Mouse (Mus musculus) embryo, embryonic 10.5 days (tissue): ENCODE data around the gene Txk.

Experiments used
- DNase-seq: peaks from one replicate; pipeline ENCODE4 v3.0.0-alpha.2; 2015; ENCODE audit warnings: low spot score

The Txk gene

DNA sequence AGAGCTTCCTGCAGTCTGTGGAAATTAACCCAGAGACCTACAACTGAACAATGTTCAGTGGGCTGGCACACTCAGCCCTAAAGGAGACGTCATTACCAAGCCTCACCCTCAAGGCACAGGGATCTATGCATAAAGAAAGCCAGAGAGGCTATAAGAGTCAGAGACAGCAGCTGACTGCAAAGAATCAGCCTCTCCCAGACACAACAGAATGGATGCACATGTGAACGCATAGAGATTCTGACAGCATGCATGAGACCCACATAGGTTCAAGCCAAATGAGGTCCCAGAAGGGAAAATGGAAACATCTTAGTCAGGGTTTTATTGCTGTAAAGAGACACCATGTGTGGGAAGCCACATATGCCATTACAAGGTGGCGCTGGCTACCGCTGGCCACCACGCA lies 62.1 kb downstream of the Txk start:
- DNase-seq = no peak

DNA sequence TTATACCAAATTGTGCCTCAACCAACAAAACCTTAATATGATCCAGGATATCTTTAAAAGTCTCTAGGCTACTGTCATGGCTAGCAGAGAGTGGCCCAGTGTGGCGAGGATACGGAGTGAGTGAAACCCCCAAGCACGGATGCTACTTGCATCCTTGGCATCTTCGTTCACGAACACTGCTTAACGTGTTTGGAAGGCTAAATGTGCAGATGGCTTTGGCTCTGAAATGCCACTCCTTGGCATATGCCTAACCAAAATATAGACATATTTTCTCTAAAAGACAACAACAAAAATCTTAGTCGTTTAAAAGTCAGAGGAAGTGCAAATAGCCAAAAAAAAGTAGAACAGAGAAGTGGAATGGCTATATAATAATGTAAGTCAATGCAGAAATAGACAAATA lies 63.0 kb downstream of the Txk start:
- DNase-seq = no peak

DNA sequence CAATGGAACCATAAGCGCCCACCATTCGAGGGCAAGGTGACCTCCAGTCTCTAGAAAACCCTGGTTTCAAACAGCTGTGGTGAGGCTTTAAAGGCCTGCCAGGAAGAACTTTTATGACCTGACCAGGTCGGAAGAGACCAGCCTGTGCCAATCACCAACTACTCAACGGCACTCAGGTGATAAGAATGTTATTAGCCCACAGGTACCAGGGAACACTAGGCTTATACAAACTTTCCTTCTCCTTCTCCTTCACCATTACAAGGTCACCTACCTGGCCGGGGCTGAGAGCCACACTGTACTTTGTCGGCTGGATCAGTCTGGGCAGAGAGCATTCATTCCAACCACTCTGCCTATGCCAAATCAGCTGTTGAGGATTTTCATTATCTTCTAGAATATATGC lies 71.1 kb downstream of the Txk start:
- no peak for DNase-seq

DNA sequence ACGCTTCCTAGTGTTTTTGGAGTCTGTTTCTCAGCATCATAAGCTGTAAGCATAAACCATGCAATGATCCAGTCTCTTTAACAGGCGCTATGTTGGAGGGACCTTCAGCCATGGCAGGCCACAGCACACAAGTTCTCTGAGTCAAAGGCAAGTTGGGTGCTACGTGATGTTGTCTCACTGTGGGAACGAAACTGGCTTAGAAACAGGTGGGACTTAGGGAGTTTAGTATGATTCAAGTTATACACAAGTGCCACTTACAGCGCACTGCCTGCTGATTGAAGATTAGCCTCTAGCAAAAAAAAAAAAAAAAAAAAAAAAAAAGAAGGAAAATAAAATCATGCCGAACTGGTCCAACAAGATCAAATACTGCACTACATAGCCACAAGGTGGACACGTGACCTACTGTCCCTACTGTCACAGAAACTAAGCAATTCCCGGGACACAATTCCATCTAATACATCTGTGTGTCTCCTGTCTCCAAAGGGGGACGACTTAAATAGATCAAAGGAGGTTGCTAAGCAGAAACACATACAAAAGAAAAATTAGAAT lies 77.5 kb downstream of the Txk start:
- DNase-seq = no peak

DNA sequence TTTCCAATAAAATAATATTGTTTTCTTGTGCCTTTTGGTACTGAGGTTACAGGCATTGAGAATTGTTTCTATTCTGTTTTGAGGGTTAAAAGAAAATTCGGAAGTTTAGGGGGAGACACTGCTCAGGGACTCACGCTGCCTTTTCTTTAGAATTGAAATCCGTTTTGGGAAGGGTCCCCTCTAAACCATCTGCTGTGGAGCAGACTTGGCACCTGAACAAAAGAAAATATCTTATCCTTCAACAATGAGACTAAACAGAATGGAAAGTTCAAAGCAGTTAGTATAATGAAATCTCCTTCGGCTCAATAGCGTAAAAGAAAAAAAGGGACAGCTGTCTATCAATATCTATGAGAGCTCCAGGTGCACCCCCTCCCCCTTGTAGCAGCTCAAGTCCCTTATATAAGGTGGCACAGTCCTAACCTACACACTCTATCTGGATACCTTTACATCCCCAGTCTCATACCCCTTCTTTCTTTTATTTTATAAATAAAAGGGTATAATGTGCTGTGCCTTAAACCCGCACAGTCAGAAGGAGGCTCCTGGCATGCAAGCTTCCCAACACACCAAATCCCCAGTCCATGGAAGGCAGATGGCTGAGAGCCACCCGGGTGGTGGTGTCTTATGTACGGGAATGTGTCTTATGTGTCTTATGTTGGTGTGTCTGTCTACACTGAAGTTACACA lies 81.4 kb downstream of the Txk start:
- no peak for DNase-seq

DNA sequence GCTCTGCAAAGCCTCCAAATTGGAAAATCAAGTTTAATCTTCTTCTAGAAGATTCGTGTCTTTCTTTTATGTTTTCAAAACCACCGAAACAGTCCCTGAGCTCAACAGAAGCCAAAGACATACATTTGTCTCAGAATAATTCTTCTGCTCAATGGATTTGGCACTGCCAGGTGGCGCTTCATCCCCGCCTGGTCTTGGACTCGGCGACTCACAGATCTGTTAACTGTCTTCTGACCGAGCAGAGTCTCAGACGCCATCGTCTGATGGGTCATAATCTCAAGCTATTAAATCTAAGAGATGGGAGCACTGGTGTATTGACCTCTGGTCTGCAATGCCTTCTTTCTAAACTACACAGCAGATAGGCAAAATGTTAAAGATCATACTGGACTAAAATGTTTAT lies 84.2 kb downstream of the Txk start:
- DNase-seq = no peak

DNA sequence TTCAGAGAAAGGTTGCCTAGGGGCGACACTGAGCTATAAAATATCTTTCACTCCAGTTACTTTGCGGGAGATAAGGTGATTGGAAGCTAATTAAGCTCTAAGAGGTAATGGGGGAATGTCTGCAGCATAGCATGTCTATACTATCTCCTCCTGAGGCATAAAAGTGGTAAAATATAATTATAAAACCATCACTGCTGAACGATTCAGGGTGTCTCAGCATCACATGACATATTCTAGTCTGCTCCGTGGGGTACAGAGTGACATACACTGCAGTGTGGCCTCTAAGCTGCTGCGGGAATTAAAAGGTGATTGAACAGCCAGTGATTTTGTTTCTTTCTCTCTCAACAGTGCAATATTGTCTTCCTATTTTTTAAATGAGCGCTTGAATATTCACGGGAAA lies 86.1 kb downstream of the Txk start:
- no peak for DNase-seq

DNA sequence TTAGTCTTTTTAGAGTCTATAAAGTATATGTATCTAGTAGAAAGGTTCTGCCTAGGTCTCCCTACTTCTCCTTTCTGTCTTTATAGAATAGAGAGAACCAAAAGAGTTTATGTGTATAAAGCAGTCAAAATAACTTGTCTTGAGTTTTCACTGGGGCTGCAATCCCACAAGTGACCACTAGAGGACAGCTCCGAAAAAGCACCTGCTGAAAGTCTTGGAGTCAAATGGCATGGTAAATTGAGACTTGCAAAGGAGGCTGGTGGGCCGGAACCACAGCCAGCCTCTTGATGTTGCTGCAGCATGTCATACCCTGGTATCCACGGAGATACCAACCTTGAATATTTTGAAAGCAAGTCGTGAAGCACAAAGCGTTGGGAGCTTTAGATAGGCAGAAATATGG lies 87.3 kb downstream of the Txk start:
- peak; percentile 74 for DNase-seq

DNA sequence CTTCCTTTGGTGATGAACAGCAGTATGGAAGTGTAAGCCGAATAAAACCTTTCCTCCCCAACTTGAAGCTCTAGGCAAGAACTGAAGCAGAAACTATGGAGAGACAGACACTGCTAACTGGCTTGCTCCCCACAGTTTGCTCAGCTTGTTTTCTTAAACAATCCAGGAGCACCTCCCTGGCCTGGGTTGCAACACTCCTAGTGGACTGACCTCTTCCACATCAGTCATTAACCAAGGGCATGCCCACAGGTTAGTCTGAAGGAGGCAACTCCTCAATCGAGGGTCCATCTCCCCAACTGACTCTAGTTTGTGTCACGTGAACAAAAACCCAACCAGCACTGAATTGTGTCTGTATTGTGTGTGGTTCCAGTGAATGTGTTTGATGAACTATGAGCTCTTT lies 87.7 kb downstream of the Txk start:
- DNase-seq = no peak

DNA sequence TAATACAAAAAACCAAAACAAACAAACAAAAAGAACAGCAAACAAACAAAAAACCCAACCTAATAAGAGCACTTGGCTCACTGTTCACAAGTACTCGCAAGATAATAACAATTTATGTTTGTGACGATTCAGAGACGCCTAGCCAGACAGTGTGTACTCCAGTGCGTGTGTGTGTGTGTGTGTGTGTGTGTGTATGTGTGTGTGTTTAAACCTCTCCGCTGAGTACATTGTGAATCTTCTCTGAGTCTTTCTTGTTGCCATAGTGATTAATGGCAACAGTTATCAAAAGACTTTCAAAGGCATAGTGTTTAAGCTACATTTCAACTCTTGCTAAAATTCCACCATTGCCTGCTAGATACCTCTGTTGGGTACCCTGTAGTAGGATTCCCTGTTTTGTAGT lies 88.5 kb downstream of the Txk start:
- DNase-seq = no peak

DNA sequence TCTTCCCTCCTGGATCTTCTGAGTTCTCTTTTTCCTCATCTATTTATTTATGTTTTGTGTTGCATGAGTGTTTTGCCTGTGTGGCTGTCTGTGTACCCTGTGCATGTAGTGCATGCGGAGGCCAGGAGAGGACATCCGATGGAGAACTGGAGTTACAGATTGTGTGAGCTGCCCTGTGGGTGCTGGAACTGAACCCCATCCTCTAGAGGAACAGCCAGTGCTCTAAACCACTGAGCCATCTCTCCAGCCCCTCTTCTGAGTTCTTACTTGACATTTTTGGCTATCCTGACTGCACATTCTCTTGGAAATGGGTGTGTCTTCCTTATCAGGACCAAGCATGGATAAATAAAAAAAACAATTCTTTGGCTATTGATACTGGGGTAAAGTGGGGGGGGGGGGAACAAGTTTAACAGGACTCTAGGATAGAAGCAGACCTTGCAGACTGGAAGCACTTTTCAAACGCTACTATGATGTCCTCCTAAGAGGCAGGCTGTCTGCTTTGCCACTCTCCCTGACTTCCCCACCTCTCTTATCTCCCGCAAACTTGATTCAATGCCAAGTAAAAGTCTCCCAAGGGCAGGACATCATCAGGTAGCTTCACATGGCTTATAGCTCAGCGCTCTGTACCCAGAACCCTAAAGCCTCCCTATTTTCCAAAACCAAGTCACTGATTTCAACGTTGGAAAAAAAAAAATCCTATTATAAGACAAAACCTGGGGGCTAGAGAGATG lies 91.4 kb downstream of the Txk start:
- no peak for DNase-seq

DNA sequence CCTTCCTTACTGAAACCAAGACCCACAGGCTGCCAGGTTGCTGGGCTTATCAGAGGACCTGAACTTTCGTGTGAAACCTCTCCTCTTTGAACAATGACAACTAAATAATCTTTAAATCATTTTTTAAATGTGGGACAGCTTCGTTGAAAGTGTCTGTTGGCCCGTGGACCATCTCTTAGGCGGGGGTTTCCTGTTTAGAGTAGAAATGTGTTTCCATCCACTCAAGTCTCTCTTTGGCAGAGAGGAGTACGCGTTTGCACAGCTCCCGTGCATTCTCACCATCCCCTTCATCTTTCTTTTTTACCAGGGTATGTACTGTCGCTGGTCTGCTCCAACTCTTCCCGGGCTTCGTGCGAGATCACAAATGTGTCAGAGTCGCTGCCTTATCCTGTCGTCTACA lies 94.2 kb downstream of the Txk start:
- DNase-seq = no peak

DNA sequence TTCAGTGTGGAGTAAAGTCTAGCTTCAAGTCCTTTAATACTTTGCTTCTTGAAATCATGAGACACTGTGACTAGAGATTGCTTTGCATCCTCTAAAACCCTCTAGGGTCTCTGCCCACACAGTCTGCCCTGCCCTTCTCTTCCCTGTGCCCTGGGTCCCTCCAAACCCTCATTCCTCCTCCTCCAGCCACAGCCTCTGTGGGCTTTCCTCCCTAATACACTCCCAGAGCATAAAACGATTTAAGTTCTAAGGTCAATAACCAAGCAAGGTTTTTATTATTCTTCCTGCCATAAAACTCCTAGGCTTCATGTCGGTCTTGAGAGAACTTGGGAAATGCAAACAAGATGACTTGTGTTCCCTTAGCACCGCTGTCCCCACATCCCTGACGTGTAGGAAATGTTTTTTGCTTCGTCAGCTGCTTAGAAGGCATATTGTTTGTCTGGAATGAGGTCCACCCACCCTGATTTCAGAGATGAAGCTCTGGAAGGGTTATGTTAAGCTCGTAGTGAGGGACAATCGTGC lies 96.2 kb downstream of the Txk start:
- DNase-seq = peak; percentile 7

DNA sequence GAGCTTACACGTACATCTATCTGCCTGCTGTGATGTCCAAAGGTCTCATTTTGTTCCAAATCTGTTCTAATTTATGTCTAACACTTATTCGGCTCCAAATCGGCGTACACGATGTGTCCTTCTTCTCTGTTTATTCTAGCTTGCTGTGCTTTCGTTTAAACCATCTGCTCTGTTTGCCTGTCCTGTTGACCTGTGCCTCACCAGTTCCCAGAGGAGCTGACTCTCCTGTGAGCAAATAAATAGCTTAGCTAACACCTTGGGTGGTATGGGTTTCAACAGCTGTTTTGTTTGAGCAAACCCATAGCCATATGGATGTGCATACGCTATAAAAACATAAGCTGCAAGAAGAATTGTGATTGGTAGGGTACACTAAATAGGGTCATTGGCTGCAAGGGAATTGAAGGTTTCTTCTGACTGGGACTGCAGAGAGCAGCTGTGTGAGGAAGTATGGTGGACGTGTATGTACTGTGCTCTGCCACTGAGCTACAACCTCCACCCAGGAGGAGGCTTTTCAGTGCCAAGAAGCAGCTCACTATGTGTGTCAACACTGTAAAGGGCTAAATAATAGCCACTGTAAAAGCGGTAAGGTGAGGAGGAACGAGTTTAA lies 99.4 kb downstream of the Txk start:
- DNase-seq = peak; percentile 29

DNA sequence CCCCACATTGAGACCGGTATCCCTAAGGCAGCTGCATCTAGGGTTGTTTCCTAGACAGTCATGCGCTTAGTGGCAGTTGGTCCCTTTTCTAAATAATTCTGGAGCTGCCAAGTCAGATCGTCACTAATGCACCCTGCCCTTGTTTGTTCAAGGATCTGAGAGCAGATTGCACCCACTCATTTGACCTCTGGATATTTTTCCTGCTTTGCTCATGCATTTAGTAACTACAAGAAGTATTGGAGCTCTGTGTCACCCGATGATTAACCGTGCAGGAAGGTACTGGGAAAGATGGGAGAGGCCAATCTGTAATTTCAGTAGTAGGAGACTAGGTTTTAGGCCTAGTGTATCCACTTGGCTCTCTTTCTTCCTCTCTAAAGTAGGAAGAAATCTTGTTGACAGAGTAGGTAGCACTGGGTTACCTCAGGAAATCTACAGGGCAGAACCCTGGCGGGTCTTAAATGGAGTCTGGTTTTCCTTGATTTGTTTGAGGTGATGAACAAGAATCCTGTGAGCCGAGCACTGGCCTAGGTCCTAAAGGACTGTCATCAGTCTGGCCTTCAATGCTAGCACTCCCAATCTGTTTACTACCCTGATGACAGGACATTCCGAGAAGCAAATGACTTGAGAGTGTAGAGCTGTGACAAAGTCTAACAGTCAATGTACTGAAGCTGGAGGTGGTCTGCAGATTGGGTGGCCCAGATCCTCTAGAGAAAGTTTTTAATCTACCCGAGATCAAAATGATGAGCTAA lies 103.4 kb downstream of the Txk start:
- no peak for DNase-seq

DNA sequence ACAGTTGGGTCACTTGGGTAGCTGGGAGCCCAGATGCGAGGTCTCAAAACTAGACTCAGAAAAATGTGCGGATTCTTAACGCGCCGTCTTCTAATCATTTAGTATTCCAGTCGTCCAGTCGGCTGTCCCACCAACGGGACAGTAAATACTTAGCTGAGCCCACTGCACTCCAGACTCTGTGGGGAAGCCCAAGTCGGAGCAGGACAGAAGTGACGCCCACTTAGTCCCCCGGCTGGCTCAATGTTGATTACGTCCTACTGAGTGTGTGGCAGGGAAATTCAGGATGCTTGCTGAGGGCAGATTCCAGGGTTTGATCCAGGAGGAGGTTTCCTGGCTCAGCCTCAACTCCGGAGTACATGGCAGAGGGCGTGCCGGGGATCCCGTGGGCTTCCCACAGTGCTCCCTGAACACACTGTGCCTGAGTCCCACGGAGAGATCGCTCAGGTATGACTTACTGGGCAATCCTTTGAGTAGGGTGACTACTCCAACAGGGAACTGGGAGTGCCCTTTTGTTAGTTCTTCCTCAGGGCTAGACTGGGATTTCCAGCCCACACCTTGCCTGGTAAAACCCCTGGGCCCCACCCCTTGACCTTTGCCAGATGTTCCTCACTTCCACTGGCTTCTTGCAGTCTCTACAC lies 104.5 kb downstream of the Txk start:
- DNase-seq = no peak

DNA sequence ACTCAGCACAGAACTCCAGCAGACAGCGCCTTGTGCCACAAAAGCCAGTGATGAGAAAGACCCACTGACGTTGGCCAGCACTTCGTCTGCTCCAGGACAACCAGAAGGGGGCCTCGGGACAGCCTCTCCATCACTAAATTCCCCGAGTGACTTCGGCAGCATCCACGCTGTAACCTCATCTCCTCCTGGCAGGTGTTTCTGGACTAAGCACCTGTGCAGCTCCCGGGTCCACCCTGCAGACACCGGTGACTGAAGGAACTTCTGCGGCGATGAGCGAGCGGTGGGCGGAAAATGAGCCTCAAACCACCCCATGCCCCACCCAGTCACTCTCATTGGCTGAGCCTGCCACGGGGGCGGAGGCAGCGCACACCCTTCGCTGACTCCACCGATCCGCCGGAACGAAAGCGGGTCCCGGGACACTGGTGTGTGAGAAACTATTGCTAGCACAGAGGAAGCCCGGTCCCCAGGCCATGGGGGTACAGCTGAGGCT lies 105.1 kb downstream of the Txk start, which contains the start of gene Nipal1:
Nipal1 (plus strand) TSS at position 378 of the 490 bp plus-strand sequence.
- peak; percentile 87 for DNase-seq

DNA sequence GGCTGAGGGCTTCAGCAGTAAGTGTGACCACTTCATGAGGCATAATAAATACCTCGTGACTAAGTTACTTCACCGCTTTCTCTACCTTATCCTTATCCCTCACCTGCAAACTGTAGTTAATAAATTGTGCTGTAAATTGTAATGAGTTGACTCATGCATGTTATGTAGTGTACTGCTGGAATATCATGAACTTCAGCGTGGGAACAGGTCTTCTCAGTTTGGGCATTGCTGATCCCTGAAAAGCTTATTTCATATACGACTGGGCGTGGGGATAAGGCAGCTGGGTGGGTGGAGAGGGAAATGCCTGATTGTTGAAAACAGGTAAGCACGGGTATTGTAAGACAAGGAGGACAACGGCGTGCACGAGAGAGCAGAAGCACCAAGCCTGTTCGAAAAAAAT lies 105.6 kb downstream of the Txk start:
- DNase-seq = no peak

DNA sequence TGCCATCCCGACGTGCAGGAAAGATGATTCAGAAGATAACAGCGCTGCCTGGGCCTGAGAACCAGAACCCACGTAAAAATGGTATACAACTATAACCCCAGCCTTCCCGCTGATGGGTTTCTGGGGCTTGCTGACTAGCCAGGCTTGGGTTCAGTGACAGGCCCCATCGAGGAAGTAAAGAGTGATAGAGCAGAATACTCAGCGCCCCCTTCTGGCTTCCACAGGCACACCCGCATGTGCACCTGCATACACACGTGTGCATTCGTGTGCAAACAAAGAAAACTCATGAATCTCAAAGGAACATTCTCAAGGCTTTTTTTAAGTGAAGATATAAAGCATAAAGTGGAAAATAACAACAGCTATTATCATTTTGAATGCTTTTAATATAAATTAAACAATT lies 106.4 kb downstream of the Txk start:
- DNase-seq = peak; percentile 40
